15 mouse cellular contexts compared by ENCODE assay signal in the genomic region with DNA sequence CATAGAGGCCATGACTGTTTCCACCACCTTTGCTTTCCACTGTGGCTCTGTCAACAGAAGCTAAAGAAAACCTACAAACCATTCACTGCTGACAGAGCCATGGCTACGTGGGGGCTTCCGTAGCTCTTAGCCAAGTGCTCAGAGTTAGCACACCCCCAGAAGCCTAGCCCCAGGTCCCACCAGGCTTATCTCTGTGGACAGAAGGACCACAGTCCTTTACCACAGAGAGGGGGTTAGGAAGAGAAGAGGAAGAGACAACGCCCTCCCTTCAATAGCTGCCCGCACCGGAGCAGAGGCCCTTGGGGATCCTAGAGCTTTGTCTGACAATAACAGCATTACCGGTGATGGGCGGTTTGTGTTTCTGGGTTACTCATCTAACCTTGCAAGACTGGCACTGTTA. TPM values are rescaled to one million over a fixed set of nuclear protein-coding genes. Genes with fewer than 3 reads are reported as not detected.
A peak's percentile ranks its signal among the peaks of the same experiment; 100 is the strongest.
DNase-seq lines count a peak whose midpoint lies in the region; ATAC-seq lines count a peak whose summit lies in the region.
"Had no signal": no experiment of that assay in that cellular context is flagged by ENCODE, and none has a peak within 500 bp of the region (broad histone marks: within the 10 kb centered on the region; RNA-seq: fewer than 3 reads in every experiment).

No protein-coding gene starts in this region.

- no peak overlapping the region for H3K4me2 ChIP-seq in neural tube, embryonic 13.5 days
- no peak overlapping the region for H3K4me2 ChIP-seq in heart, embryonic 15.5 days
- peak overlapping the region; percentile 42 for H3K4me2 ChIP-seq in liver, embryonic 13.5 days
- H3K4me2 ChIP-seq: embryonic facial prominence, embryonic 12.5 days; forebrain, embryonic 15.5 days; hindbrain, embryonic 15.5 days had no signal

- H3K4me1 ChIP-seq in neural tube, embryonic 13.5 days (replicated peaks) = peaks cover 30% of the 10 kb centered on the region
- H3K4me1 ChIP-seq in heart, embryonic 15.5 days (replicated peaks) = peaks cover 18% of the 10 kb centered on the region
- H3K4me1 ChIP-seq in liver, embryonic 13.5 days (replicated peaks) = peaks cover 99% of the 10 kb centered on the region
- H3K4me1 ChIP-seq: forebrain, embryonic 15.5 days had no signal

- no peak for DNase-seq in neural tube, embryonic 10.5 days (ENCODE audit: extremely low spot score, low spot score)
- no peak for DNase-seq in liver, embryonic 13.5 days
- DNase-seq in yolk sac, embryonic 10.5 days (ENCODE audit: low spot score) = peak; percentile 67
- DNase-seq in adrenal gland, adult 8-10 months = no peak
- DNase-seq in frontal cortex, postnatal 25 days (ENCODE audit: low spot score in 2 of 2) = no peak
- DNase-seq: kidney, postnatal 14 days; lung, postnatal 36 days; thymus, adult 18-20 months had no signal

- H3K9me3 ChIP-seq in neural tube, embryonic 13.5 days = no peaks in the 10 kb centered on the region
- no peaks in the 10 kb centered on the region for H3K9me3 ChIP-seq in heart, embryonic 15.5 days (replicated peaks)
- no peaks in the 10 kb centered on the region for H3K9me3 ChIP-seq in liver, embryonic 13.5 days (replicated peaks)
- H3K9me3 ChIP-seq: embryonic facial prominence, embryonic 12.5 days; forebrain, embryonic 15.5 days; hindbrain, embryonic 15.5 days had no signal

- no peak overlapping the region for H3K9ac ChIP-seq in neural tube, embryonic 13.5 days
- H3K9ac ChIP-seq in heart, embryonic 15.5 days = no peak overlapping the region
- H3K9ac ChIP-seq in liver, embryonic 13.5 days = no peak overlapping the region; the same call in 1 of the 2 replicates
- H3K9ac ChIP-seq: embryonic facial prominence, embryonic 12.5 days; forebrain, embryonic 15.5 days; hindbrain, embryonic 15.5 days had no signal

- H3K27me3 ChIP-seq in neural tube, embryonic 13.5 days = no peaks in the 10 kb centered on the region
- no peaks in the 10 kb centered on the region for H3K27me3 ChIP-seq in heart, embryonic 15.5 days
- no peaks in the 10 kb centered on the region for H3K27me3 ChIP-seq in liver, embryonic 13.5 days
- H3K27me3 ChIP-seq: embryonic facial prominence, embryonic 12.5 days; forebrain, embryonic 15.5 days; hindbrain, embryonic 15.5 days had no signal

- no peak for ATAC-seq in neural tube, embryonic 13.5 days (ENCODE audit: low read depth)
- 0 out of 2 replicates have a peak, but pooled peaks have one; percentile 32 for ATAC-seq in heart, embryonic 15.5 days (replicated peaks; ENCODE audit: insufficient number of reproducible peaks, insufficient read depth, low FRiP score, low read depth)
- peak; percentile 76 for ATAC-seq in liver, embryonic 13.5 days (ENCODE audit: low read depth)
- ATAC-seq: forebrain, embryonic 15.5 days had no signal

- peak overlapping the region; percentile 28; the same call in 1 of the 2 replicates for H3K27ac ChIP-seq in neural tube, embryonic 13.5 days (replicated peaks)
- H3K27ac ChIP-seq in heart, embryonic 15.5 days = peak overlapping the region; percentile 48; the same call in 1 of the 2 replicates
- peak overlapping the region; percentile 72 for H3K27ac ChIP-seq in liver, embryonic 13.5 days
- H3K27ac ChIP-seq: embryonic facial prominence, embryonic 12.5 days; forebrain, embryonic 15.5 days; hindbrain, embryonic 15.5 days had no signal

- peaks cover 26% of the 10 kb centered on the region; the same call in 1 of the 2 replicates for H3K36me3 ChIP-seq in neural tube, embryonic 13.5 days
- no peaks in the 10 kb centered on the region for H3K36me3 ChIP-seq in heart, embryonic 15.5 days
- H3K36me3 ChIP-seq in liver, embryonic 13.5 days = no peaks in the 10 kb centered on the region
- H3K36me3 ChIP-seq: embryonic facial prominence, embryonic 12.5 days; forebrain, embryonic 15.5 days had no signal

- no peak overlapping the region for H3K4me3 ChIP-seq in neural tube, embryonic 13.5 days
- no peak overlapping the region for H3K4me3 ChIP-seq in heart, embryonic 15.5 days
- H3K4me3 ChIP-seq in liver, embryonic 13.5 days (replicated peaks) = no peak overlapping the region
- H3K4me3 ChIP-seq: embryonic facial prominence, embryonic 12.5 days; forebrain, embryonic 15.5 days; hindbrain, embryonic 15.5 days; myocyte had no signal

- 73% methylated on average over 7 of the region's 7 CpGs for WGBS in neural tube, embryonic 13.5 days
- 64% methylated on average over 7 of the region's 7 CpGs for WGBS in heart, embryonic 15.5 days
- 12% methylated on average over 7 of the region's 7 CpGs for WGBS in liver, embryonic 13.5 days (ENCODE audit: insufficient replicate concordance)

RNA-seq across cellular contexts. Expression of a gene that starts 14.3 kb away (rescaled TPM):
- 9.1 and 10.8 TPM in 2 replicates for polyA plus RNA-seq in neural tube, embryonic 13.5 days (2015; fragmentation: Nextera tagmentation; extraction: Ambion mirVana)
- polyA plus RNA-seq in heart, embryonic 15.5 days (2015; fragmentation: Nextera tagmentation; extraction: Ambion mirVana) = 2.8 and 3.2 TPM in 2 replicates
- 4.3 and 5.5 TPM in 2 replicates for polyA plus RNA-seq in liver, embryonic 13.5 days (2015; fragmentation: Nextera tagmentation; extraction: Ambion mirVana)
- total RNA-seq in adrenal gland, adult 8-10 months (2022) = 1 to 10 TPM; 2.5 to 5.0 (median 4.0) TPM

RNA-seq across cellular contexts. Expression of a gene that starts 34.3 kb away (rescaled TPM):
- 69.6 and 80.7 TPM in 2 replicates for polyA plus RNA-seq in neural tube, embryonic 13.5 days (2015; fragmentation: Nextera tagmentation; extraction: Ambion mirVana)
- polyA plus RNA-seq in heart, embryonic 15.5 days (2015; fragmentation: Nextera tagmentation; extraction: Ambion mirVana) = 57.8 and 83.8 TPM in 2 replicates
- polyA plus RNA-seq in liver, embryonic 13.5 days (2015; fragmentation: Nextera tagmentation; extraction: Ambion mirVana) = 129 and 138 TPM in 2 replicates
- 10 to 100 TPM; 81.9 to 90.7 (median 84.3) TPM for total RNA-seq in adrenal gland, adult 8-10 months (2022)

RNA-seq across cellular contexts. Expression of a gene that starts 40.1 kb away (rescaled TPM):
- polyA plus RNA-seq in neural tube, embryonic 13.5 days (2015; fragmentation: Nextera tagmentation; extraction: Ambion mirVana) = not detected in 2 replicates
- polyA plus RNA-seq in heart, embryonic 15.5 days (2015; fragmentation: Nextera tagmentation; extraction: Ambion mirVana) = 0.15 TPM in 1 of 2 replicates, not detected in the other
- not detected in 2 replicates for polyA plus RNA-seq in liver, embryonic 13.5 days (2015; fragmentation: Nextera tagmentation; extraction: Ambion mirVana)
- total RNA-seq in adrenal gland, adult 8-10 months (2022) = 1 to 10 TPM; 1.4 to 4.8 (median 3.4) TPM
- total RNA-seq: left cerebral cortex, postnatal 10 days had no signal
- polyA plus RNA-seq: forebrain, embryonic 15.5 days; hindbrain, embryonic 15.5 days; myocyte had no signal
